Mouse (Mus musculus) lung, adult 2 months (tissue): ENCODE measurements at regions not wholly inside any gene's neighbourhood (a gene's known extent, or its start where the extent isn't known, plus 50 kb on each side); places are given as distances from the start of the nearest gene placed in this dataset.

ENCODE experiments used
- DNase-seq: peaks from one replicate; pipeline ENCODE4 v3.0.0; 2022
- H3K4me1 ChIP-seq: fragments of 200-500 bp; 2 replicates; pipeline ENCODE4 v1.6.1; 2011; ENCODE audit warnings: low read length; ENCODE audit not compliant: control insufficient read depth, insufficient read depth
- H3K4me3 ChIP-seq: fragments of 200-500 bp; replicated peaks from 2 replicates; pipeline ENCODE3; 2011; ENCODE audit warnings: low read depth, mild to moderate bottlenecking, control low read depth, low read length; ENCODE audit errors: extremely low read depth
- CTCF ChIP-seq: fragments of 200-500 bp; IDR thresholded peaks from 2 replicates; pipeline ENCODE4 v1.5.1; 2011; ENCODE audit warnings: mild to moderate bottlenecking, low read length, control low read depth; ENCODE audit not compliant: insufficient read depth
- POLR2A ChIP-seq: fragments of 200-500 bp; IDR thresholded peaks from 2 replicates; pipeline ENCODE4 v1.6.1; 2011; ENCODE audit warnings: low read depth, mild to moderate bottlenecking, control low read depth, low read length, borderline replicate concordance; ENCODE audit errors: extremely low read depth
- WGBS: fragments of 180-500 bp; shearing (Covaris S2); methylation state at CpG from one replicate; pipeline ENCODE4 v1.1.7; 2018; 5-methylcytosine and 5-hydroxymethylcytosine counted together

- H3K4me1 ChIP-seq: no peaks in the 10 kb centered on the region
- WGBS: 93% methylated on average over 7 of the region's 7 CpGs
Observed at GRCm38 (mm10) chr17:64490664-64491063, 109.9 kb upstream of the Man2a1 start.

DNA sequence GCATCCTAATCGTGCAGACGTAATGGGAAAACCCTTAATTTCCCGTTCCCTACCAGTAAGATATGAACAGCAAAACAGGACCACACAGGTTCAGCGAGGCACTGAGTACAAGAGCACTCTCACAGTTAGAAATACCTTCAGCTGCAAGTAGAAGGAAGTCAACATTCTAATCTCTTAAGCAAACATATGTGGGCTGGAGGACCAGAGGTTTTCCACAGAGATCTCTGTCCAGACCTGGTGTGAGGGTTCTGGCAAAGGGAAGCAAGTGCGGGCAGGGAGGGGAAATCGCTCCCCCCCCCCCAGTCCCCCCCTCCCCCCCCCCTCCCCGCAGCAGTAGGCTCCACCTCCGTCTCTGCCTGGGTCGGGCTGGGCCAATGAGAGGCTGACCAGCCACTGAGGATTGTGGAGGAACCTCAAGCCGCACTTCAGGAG is 108.6 kb upstream of the Man2a1 start:
- no peaks in the 10 kb centered on the region for H3K4me1 ChIP-seq
- TF ChIP-seq CTCF (no peak), POLR2A (no peak)
- peak; percentile 20 for DNase-seq
- 25% methylated on average over 10 of the region's 10 CpGs for WGBS
- H3K4me3 ChIP-seq: no peak overlapping the region

More at GRCm38 (mm10) chr17:64490664-64491063, 109.9 kb upstream of the Man2a1 start:
- TF ChIP-seq POLR2A (no peak), CTCF (no peak)
- H3K4me3 ChIP-seq: no peak overlapping the region
- no peak for DNase-seq

DNA sequence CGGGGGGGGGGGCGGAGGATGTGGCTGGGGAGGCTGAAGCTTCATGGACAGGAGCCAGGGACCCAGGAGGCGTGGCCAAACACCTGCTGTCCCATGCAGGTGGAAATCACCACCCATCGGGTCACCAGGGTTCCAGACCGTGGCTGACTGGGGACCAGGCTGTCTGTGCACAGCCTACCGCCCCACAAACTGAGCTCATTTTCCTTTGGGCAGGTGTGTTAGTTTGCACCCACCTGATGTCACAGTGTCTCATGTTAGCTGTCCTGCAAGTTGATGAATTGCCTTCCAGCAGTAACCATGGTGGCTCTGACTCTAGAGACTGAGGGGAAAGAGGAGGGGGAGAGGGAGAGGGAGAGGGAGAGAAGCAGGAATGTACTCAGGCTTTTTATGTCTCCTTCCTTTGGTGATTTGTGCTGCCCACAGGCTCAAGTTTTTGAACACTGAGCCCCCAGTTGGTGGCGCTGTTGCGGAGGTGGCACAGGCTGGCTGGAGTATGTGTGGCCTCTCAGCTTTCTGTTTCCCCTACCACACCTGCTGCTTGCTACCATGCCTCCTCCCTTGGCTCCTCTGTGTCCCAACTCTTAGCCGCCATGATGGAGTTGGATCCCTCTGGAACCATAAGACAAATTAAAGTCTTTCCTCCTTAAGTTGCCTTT is 107.8 kb upstream of the Man2a1 start:
- 34% methylated on average over 8 of the region's 9 CpGs for WGBS
- no peak overlapping the region for H3K4me3 ChIP-seq
- no peaks in the 10 kb centered on the region for H3K4me1 ChIP-seq
- DNase-seq: peak; percentile 32
- TF ChIP-seq CTCF (peak; percentile 50), POLR2A (no peak)

- WGBS: 53% methylated on average over 15 of the region's 15 CpGs
- Histone ChIP-seq H3K4me1 (no peaks in the 10 kb centered on the region), H3K4me3 (no peak overlapping the region)
- DNase-seq: peak; percentile 41
- TF ChIP-seq CTCF (peak; percentile 38; the same call in 1 of the 2 replicates), POLR2A (no peak)
Observed at GRCm38 (mm10) chr17:64499281-64499997, 101.1 kb upstream of the Man2a1 start.

- H3K4me1 ChIP-seq: no peaks in the 10 kb centered on the region
- H3K4me3 ChIP-seq: no peak overlapping the region
- WGBS: 82% methylated on average over 2 of the region's 2 CpGs
- no peak for TF ChIP-seq POLR2A
- TF ChIP-seq CTCF: no peak
- no peak for DNase-seq
Observed at GRCm38 (mm10) chr17:64502376-64502775, 98.2 kb upstream of the Man2a1 start.

DNA sequence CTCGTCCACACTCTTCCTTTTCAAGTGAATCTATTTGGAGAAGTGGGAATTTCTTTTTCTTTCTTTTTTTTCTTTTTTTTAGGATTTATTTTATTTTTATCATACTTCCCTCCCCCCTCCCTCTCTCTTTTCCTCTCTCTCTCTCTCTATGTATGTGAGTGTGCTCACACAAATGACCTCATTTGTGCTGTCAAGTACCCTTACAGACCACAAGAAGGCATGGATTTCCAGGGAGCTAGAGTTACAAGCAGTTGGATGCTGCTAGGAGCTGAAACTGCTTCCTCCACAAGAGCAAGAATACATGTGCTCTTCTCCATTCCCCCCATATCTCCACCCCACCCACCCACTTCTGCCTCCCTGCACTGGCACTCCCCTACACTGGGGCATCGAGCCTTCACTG is 94.6 kb upstream of the Man2a1 start:
- 79% methylated on average over 2 of the region's 2 CpGs for WGBS
- TF ChIP-seq POLR2A (no peak), CTCF (no peak)
- Histone ChIP-seq H3K4me3 (no peak overlapping the region), H3K4me1 (no peaks in the 10 kb centered on the region)
- no peak for DNase-seq

- no peak for DNase-seq
- 82% methylated on average over 3 of the region's 3 CpGs for WGBS
- no peak overlapping the region for H3K4me3 ChIP-seq
- no peaks in the 10 kb centered on the region for H3K4me1 ChIP-seq
- no peak for TF ChIP-seq CTCF
- TF ChIP-seq POLR2A: no peak
Observed at GRCm38 (mm10) chr17:64511139-64511779, 89.3 kb upstream of the Man2a1 start.

- WGBS: 64% methylated on average over 8 of the region's 8 CpGs
- H3K4me3 ChIP-seq: no peak overlapping the region
- H3K4me1 ChIP-seq: no peaks in the 10 kb centered on the region
- TF ChIP-seq CTCF (peak; percentile 55), POLR2A (no peak)
- DNase-seq: no peak
Observed at GRCm38 (mm10) chr17:64522213-64522612, 78.3 kb upstream of the Man2a1 start.

GRCm38 (mm10) chr17:64523899-64524298 is 76.6 kb upstream of the Man2a1 start:
- DNase-seq: no peak
- TF ChIP-seq CTCF: no peak
- no peak for TF ChIP-seq POLR2A
- Histone ChIP-seq H3K4me1 (no peaks in the 10 kb centered on the region), H3K4me3 (no peak overlapping the region)
- WGBS: 85% methylated on average over 8 of the region's 8 CpGs
